Mouse (Mus musculus) stomach, postnatal 0 days (tissue): Measurements from ENCODE around the gene Slc43a3.

Experiments
- CTCF ChIP-seq: IDR thresholded peaks from 2 replicates; pipeline ENCODE4 v1.5.1; 2016; ENCODE audit warnings: antibody characterized with exemption, low read depth, mild to moderate bottlenecking, moderate library complexity
- EP300 ChIP-seq: optimal IDR thresholded peaks from 2 replicates; pipeline ENCODE3; 2016; ENCODE audit warnings: antibody characterized with exemption

- TF ChIP-seq CTCF: no peak
- no peak for TF ChIP-seq EP300
Observed at GRCm38 (mm10) chr2:84948721-84949120, 12.3 kb downstream of the Slc43a3 start.
